Mouse (Mus musculus) thymus, postnatal 14 days (tissue): ENCODE measurements around the gene Olfr60.
A peak's percentile ranks its signal among the peaks of the same experiment; 100 is the strongest.

ENCODE experiments used
- DNase-seq: peaks from one replicate; pipeline ENCODE4 v3.0.0; 2021

Olfr60 gene

DNA sequence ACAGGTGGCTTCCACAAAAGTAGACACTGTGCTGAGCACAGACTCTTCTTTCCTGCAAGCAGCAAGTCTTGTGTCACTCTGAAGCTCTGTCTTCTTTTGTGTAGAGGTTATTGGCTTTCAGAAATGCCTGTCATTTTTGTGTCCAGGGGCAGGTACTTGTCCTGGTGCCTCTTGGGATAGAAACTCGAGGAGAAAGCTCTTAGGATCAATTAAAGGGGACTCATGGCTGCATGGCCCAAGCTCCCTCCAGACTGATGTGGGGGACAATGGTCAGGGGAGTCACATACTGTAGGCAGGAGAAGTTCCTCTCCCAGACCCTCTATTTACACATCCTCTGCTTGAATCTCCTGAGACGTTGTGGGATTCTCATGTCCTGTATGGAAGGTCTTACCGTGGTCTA is at the start of gene Olfr60:
Gene Olfr60 (minus strand): TSS at position 101 of the 400 bp plus-strand sequence.
- no peak for DNase-seq

DNA sequence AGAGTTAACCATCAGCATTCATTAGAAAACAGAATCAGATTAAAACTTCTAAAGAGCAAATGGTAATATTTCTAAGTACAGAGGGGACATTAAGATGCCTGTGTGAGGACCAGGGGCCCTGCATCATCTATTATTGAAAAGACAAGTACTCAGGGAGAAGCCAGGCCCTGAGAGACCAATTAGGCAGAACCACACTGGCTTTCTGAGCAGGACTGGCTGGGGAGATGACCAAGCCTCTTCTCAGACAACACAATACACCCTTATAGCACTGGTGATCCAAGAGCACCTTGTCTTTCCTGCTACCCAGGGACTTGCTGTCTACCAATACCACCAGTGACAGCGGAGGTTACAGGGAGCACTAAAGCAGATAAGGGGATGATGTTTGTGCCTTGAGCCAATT is 41.3 kb upstream of the Olfr60 start, which contains the start of gene Olfr531:
Gene Olfr531 (minus strand): TSS at position 101 of the 400 bp plus-strand sequence.
- no peak for DNase-seq

DNA sequence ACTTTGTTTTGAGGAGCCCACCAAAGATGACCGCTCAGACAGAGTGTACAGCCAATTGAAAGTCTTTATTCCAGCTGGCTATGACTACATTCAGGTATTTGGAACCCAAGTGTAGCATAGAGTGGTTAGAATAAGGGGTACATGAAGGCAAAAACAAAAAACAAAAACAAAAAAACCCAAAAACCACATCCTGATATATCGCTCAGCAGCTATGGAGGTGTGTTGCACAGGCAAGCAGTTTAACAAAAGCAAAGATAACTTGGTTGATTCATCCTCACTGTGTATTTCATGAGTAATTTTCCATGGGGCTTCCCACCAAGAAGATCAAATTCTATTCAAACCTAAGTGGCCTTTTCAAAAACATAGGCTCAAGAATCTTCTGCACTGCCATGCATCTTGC is 15.4 kb upstream of the Olfr60 start:
- no peak for DNase-seq

DNA sequence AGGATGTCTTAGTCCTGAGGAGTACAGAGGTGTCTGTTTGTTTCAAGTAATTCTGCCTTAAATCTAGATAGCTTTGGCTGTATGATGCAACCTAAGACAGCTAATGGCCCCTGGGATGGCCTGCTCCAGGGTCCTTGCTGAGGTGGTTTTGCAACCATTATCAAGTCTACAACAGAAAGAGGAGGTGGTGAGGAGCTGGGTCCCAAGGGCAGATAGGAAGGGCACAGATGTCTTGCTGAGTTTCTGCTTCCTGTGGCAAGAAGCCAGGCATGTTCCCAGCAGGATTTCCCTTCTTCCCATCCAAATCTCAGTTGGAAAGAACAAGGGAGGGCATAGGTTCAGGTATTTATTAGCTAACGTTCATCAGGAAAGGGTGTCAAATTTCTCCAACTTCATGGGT is 14.8 kb upstream of the Olfr60 start, which contains the start of gene Olfr530:
Gene Olfr530 (minus strand): TSS at position 101 of the 400 bp plus-strand sequence.
- no peak for DNase-seq

DNA sequence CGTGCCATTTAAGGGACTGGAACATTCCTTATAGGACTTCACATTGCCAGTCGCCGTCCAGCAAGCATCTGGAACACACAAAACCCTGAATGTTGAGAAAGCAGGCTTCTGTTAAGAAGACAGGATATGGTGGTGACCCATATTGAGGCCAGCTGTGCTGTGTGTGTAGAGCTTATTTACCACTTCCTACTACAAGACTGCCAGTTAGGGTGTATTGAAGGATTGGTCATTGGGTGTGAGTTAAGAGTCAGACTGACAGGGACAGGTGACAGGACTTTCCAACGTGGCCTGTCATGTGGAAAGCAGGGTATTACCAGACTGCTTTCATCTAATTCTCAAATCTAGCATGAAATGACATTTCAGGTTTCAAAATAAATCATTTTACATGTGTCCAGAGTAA is 12.8 kb upstream of the Olfr60 start:
- peak; percentile 35 for DNase-seq

DNA sequence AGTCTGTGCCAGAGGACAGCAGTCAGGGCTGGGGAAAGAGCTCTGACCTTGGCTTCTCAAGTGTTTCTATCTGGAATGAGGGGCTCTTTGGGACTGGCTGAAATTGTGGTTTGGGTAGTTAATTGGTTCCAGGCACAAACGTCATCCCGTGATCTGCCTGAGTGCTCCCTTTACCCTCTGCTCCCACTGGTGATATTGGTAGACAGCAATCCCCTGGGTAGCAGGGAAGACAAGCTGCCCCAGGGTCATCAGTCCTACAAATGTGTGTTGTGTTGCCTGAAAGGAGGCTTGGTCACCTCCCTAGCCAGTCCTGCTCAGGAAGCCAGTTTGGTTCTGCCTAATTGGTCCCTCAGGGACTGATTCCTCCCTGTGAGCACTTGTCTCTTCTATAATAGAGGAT is 27.8 kb downstream of the Olfr60 start, which contains the start of gene Olfr527:
Gene Olfr527 (plus strand): TSS at position 301 of the 400 bp plus-strand sequence.
- no peak for DNase-seq

DNA sequence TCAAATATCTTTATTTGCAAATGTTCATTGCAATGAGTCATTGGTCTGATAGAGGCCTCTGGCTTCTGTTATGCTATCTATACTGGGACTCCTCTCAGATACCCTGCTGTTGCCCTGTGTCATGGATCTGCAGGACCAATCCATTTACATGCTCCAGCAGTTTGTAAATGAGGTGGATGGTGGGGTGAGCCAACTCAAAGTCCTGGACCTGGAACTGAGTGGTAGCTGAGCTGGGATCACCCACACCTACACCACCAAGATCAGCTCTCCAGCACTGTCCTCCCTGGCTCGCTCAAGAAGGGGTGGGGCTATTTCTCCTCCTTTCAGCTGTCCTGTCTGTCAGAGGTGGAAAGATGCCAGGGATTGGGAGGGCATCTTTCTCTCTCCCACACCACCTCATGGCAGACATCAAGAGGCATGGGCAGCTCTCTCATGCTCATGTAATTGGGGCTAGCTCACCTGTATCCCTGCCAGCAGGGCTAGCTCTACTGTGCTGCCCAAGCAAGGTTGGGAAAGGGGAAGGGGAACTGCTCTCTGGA is 31.6 kb downstream of the Olfr60 start:
- no peak for DNase-seq

DNA sequence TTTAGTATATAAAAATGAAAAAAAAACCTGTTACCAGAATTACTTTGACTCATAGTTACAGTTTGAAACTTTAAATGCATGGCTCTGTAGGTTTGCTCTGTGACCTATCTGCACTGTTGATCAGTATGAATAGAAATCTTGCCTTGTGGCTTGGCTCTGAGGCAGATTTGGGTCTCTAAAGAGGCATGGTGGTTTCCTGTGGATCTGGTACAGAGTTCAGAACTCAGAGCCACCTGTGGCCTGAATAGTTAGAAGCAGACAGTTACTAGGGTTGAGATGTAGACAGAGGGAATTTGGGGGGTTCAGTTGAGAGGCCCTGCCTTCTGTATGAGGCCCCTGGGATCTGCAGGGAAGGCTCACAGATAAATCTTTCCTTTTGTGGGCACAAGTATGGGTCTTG is 40.3 kb downstream of the Olfr60 start:
- DNase-seq, result peak; percentile 38

DNA sequence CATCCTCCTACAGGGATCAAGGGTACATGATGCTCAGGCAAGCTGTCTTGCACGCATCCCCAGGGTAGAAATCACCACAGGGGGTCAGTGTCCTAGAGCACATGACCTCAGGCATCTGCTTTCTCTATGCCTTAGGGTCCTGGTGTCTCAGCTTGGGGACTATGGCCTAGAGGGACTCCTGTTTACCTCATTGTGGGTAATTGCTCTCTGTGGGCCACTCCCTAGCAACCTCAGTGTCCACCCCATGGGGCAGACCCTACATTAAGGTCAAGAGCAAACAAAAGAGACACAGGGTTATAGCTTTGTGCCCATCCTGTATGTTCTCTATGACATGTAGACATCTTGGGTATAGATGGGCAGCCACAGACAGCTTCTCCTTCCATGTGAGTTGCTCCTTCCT is 40.9 kb downstream of the Olfr60 start, which contains the start of gene Olfr525:
Gene Olfr525 (plus strand): TSS at position 301 of the 400 bp plus-strand sequence.
- no peak for DNase-seq

DNA sequence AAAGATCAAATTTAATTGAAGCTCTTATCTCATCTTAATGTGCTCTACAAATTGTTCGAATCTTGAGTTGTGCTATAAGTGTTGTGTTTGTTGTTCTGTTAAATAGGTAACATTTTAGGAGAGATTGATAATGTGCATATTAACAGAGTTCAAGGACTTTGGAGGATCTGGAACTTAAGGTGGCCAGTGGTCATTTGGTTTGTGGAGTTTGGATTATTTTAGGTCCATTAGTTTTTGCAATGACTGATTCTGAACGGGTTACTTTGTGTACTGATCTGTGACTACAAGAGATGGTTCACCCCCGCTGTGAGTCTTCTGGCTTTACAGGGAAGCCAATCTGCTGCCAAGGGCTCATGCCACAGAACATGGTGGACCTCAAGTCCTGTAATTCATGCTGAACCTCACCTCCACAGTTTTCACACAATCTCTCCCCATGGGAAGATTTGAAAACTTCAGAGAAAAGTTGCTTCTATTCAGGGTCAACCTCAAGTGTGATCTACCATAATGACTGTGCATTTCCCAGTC is 41.5 kb downstream of the Olfr60 start:
- no peak for DNase-seq

DNA sequence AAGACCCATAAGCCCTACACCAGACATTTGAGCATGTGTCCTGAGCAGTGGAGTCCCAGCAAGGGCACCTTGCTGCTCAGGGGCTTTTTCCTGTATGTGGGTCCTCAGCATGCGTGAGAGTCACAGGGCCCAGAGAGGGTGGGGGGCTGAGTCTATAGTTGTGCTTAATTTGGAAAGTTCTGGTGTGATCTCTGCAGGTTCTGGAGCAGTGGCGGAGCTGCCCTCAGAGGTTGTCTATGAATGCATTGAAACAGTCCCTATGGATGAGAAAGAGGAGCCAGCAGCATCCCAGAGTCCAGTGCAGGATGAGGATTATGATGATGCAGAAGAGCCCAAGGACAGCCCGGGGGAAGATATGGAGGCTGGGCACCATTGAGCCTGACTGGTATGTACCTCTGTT is 62.1 kb downstream of the Olfr60 start:
- DNase-seq, result no peak

DNA sequence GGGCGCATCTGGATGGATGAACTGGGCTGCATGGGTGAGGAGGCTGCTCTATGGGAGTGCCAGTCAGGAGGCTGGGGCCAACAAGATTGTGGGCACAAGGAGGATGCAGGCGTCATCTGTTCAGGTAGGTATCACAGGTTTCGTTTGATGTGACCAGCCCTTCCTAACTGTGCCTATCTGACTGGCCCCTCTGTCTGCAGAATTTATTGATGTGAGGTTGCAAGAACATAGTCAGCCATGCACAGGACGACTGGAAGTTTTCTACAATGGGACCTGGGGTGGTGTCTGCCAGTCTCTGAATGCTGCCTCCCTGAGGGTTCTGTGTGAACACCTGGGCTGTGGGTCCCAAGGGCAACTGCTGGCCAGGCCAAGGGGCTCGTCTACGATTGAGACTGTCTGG is 64.6 kb downstream of the Olfr60 start:
- no peak for DNase-seq

DNA sequence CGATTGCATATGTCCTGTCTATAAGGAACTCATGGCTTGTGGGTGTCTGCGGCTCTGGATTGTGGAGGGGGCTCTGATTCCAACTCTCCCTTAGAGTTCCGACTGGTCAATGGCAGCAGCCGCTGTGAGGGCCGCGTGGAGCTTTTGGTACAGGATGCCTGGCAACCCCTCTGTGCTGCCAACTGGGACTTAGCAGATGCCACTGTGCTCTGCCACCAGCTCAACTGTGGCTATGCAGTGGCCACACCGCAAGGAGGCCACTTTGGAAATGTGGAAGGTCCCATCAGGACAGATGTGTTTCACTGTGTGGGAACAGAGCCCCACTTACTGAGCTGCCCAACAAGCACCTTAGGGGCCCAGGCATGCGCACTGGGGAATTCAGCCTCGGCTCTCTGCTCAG is 65.7 kb downstream of the Olfr60 start:
- no peak for DNase-seq
